Mouse (Mus musculus): ENCODE results near the gene Foxj1. TPM values are rescaled to one million over a fixed set of nuclear protein-coding genes. Genes with fewer than 3 reads are reported as not detected.

Gene Foxj1
- total RNA-seq, 2 experiments from 2014 or later = 4.2 to 4.4 TPM

- DNase-seq (ENCODE audit: extremely low spot score in 1 of 2, low spot score in 2 of 2) = no peak
- intact Hi-C loops (cut with DNase I) = no loop called here
- Histone ChIP-seq H3K27ac (no peak overlapping the region), H3K4me3 (no peak overlapping the region)
- no peak for TF ChIP-seq CTCF (IDR thresholded peaks at IDR 0.05)
These were observed 1.2 kb upstream of the Foxj1 start for GRCm38 (mm10) chr11:116336393-116336792.

- DNase-seq (ENCODE audit: extremely low spot score in 1 of 2, low spot score in 2 of 2) = no peak
- intact Hi-C loops (cut with DNase I) = no loop called here
- no peak for TF ChIP-seq CTCF (IDR thresholded peaks at IDR 0.05)
- Histone ChIP-seq H3K27ac (no peak overlapping the region), H3K4me3 (no peak overlapping the region)
These were observed 799 bp downstream of the Foxj1 start for GRCm38 (mm10) chr11:116334417-116334782.

DNA sequence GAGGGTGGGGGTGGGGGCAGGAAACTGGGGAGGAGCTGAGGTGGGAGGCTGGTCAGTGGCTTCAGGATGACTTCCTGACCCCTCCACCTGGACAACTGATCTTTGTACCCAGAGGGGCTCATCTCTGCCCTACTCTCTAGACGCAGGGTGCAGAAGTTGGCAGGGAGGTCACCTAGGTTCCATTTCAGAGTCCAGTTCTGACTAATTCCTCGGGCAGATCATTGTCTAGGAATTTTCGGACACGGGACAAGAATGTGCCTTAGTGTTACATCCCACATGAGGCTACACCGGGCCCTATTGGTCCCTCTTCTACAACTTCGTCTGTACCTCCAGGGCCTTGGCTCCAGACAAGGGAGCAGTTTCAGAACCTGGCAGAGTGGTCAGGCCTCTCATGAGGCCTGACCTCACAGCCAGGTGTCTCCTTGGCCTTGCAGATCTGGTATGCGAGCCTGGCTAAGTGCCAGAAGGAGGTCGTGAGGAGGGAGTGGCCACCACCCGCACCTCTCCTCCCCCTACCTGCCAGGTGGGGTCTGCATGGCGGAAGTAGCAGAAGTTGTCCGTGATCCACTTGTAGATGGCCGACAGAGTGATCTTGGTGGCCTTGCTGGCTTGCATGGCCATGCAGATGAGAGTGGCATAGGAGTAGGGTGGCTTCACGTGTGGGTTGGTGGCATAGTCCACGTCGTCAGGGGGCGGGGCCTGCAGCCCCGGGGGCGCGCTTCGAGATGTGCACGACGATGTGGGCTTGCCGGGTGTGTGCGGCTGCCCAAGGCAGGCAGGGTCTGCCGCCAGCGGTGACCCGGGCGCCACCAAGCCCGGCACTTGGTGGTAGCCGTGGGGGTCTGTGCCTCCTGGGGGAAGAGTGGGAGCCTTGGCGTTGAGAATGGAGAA lies 1.4 kb downstream of the Foxj1 start:
- H3K4me3 ChIP-seq = no peak overlapping the region
- intact Hi-C loops (cut with DNase I) = no loop called here
- no peak overlapping the region for H3K27ac ChIP-seq
- no peak for DNase-seq (ENCODE audit: extremely low spot score in 1 of 2, low spot score in 2 of 2)
- TF ChIP-seq CTCF (IDR thresholded peaks at IDR 0.05) = no peak

GRCm38 (mm10) chr11:116332983-116333270 lies 2.3 kb downstream of the Foxj1 start:
- intact Hi-C loops (cut with DNase I) = no loop called here
- peak overlapping the region; percentile 50 for H3K27ac ChIP-seq
- TF ChIP-seq CTCF (IDR thresholded peaks at IDR 0.05) = no peak

GRCm38 (mm10) chr11:116332232-116332982 lies 2.8 kb downstream of the Foxj1 start:
- Histone ChIP-seq H3K27ac (peak overlapping the region; percentile 60), H3K4me3 (no peak overlapping the region)
- no peak for TF ChIP-seq CTCF (IDR thresholded peaks at IDR 0.05)
- peak in 1 of 2 experiments; percentile 51 for DNase-seq (ENCODE audit: extremely low spot score in 1 of 2, low spot score in 2 of 2)
- intact Hi-C loops (cut with DNase I) = no loop called here

More at GRCm38 (mm10) chr11:116332983-116333270, 2.3 kb downstream of the Foxj1 start:
- no peak overlapping the region for H3K4me3 ChIP-seq
- DNase-seq (ENCODE audit: extremely low spot score in 1 of 2, low spot score in 2 of 2) = no peak

- H3K4me3 ChIP-seq = no peak overlapping the region
- H3K27ac ChIP-seq = peak overlapping the region; percentile 66; the same call in 1 of the 2 replicates
- no peak for DNase-seq (ENCODE audit: extremely low spot score in 1 of 2, low spot score in 2 of 2)
- no peak for TF ChIP-seq CTCF (IDR thresholded peaks at IDR 0.05)
- intact Hi-C loops (cut with DNase I) = no loop called here
These were observed 5.0 kb downstream of the Foxj1 start for GRCm38 (mm10) chr11:116330211-116330518.

GRCm38 (mm10) chr11:116329314-116330210 lies 5.6 kb downstream of the Foxj1 start:
- no peak overlapping the region for H3K4me3 ChIP-seq
- intact Hi-C loops (cut with DNase I) = no loop called here
- TF ChIP-seq CTCF (IDR thresholded peaks at IDR 0.05) = no peak
- H3K27ac ChIP-seq = peak overlapping the region; percentile 66; the same call in 1 of the 2 replicates
- no peak for DNase-seq (ENCODE audit: extremely low spot score in 1 of 2, low spot score in 2 of 2)

DNA sequence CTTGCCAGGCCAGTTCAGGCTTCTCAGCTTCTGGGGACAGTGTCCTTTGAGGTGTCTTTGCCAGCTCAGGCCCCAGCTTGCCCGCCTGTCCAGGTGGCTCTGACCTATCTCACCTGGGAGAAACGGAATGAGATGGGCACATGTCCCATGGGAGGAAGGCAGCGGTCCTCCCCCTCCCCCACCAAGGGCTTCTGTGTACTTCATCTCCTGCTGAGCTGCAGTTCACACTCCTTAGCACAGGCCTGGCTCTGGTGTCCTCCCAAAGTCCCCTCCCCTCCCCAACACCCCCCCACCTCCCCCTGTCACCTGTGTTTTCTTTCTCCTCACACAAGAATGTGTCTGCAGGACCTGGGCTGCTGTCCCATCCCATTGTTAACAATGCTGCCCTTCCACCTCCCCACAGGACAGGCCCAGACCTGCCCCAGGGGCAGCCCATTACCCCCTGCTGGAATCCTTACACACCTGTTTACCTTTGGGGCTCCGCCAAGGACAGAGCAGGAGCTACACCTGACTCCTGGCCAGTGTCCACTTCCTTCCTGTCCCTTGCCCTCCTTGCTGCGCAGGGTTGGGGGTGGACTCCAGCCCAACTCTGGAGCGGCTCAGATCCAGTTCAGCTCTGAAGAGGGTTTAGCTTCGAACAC lies 8.1 kb downstream of the Foxj1 start:
- intact Hi-C loops (cut with DNase I) = no loop called here
- H3K27ac ChIP-seq = no peak overlapping the region
- H3K4me3 ChIP-seq = no peak overlapping the region
- no peak for DNase-seq (ENCODE audit: extremely low spot score in 1 of 2, low spot score in 2 of 2)
- TF ChIP-seq CTCF (IDR thresholded peaks at IDR 0.05) = no peak

- DNase-seq (ENCODE audit: extremely low spot score in 1 of 2, low spot score in 2 of 2) = peak; percentile 82 to 93
- Histone ChIP-seq H3K27ac (no peak overlapping the region; the same call in 1 of the 2 replicates), H3K4me3 (peak overlapping the region; percentile 46)
- TF ChIP-seq CTCF (IDR thresholded peaks at IDR 0.05) = peak; percentile 98
- intact Hi-C loops (cut with DNase I) = loop anchor here (1.0 to 2.0 kb wide), 4 partner anchors 16 to 146 kb away; partner anchors contain the start of gene Foxj1
These were observed 16.2 kb downstream of the Foxj1 start for GRCm38 (mm10) chr11:116318719-116319659.

DNA sequence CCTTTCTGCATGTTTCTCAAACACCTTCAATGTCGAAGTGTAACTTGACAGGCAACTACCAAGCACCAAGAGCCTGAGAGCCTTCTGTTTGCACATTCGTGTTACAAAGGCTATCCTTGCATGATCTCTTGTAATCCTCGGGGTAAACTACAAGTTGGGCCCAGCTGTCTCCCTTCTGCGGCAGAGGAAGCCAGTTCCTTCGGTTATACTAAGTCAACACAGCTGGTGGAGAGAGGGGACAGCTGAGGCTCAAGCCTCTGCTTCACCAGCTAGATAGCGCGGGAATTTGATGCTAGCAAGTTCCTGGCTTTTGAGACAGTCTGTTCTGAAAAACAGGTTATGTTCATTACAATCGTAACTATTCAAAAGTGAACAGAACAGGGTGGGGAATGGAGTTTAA lies 22.8 kb downstream of the Foxj1 start:
- no peak overlapping the region for H3K27ac ChIP-seq
- TF ChIP-seq CTCF (IDR thresholded peaks at IDR 0.05) = no peak
- no peak for DNase-seq (ENCODE audit: extremely low spot score in 1 of 2, low spot score in 2 of 2)
- intact Hi-C loops (cut with DNase I) = no loop called here
- H3K4me3 ChIP-seq = no peak overlapping the region

All from left cerebral cortex, adult 2 months (tissue).